Mouse (Mus musculus): ENCODE measurements around the gene Gstp3.
"Not testable (repeated sequence)": the region's sequence is repeated elsewhere in the genome, so short reads cannot be mapped to it uniquely, and the experiment has no call there.

Gstp3 gene

DNA sequence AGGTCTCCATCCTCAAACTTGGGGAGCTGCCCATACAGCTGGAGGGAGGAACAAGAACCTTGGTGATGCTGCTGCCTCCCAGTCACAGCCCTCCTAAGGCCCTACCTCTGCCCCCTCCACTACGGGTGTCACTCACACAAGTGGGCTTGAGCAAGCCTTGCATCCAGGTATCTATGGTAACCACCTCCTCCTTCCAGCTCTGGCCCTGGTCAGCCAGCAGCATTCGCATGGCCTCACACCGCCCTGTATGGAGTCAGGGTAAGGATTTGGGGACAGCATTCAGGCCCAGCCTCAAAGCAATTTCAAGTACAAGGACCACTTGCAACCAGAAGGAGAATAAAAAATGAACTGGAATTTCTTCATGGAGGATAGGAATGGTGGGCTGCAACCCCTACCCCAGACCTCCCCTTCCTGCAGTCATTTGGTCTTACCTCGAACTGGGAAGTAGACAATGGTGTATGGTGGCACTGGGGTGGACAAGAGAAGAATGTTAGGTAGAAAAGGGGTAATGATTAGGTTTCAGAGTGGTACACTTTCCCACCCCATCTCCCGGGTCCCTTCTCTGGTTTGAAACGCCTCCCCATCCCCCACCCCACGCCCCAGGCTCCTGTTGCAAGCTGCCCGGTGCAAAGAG, 22.1 kb downstream of the Gstp3 start:
- DNase-seq, result not testable (repeated sequence)

- no peak for DNase-seq
These were observed 22.9 kb downstream of the Gstp3 start for GRCm38 (mm10) chr19:4036327-4037045.

- no peak for DNase-seq
These were observed 25.6 kb downstream of the Gstp3 start for GRCm38 (mm10) chr19:4033742-4034141.

DNA sequence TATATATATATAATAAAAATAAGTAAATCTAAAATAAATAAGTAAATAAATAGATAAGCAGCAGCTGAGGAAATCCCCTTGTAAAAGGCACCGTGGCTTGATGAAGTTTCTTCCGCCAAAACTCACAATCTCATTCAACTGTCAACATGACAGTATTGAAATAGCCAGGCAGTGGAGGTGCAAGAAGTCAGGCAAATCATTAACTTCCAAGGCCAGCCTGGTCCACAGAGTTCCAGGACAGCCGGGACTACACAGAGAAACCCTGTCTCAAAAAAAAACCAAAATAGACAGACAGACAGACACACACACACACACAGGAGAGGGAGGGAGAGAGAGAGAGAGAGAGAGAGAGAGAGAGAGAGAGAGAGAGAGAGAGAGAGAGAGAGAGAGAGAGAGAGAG, 26.1 kb downstream of the Gstp3 start:
- DNase-seq, result no peak

GRCm38 (mm10) chr19:4032668-4033067, 26.7 kb downstream of the Gstp3 start:
- DNase-seq, result no peak

DNA sequence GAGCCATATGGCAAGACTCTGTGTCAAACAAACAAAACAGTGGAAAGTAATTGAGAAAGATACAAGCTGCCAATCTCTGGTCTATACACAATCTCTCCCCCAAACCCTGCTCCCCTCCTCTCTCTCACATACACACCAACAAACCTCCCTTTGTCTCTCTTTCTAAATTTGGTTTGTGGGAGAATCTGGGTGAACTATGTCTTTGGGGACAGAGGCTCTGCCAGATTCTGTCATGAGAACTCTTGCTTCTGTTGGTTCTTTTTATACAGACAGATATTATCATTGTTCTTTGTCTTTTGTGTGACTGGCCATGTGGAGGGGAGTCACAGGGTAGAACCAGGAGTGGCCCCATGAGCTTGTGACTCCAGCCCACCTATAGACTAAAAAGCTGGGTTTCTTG, 31.8 kb downstream of the Gstp3 start:
- DNase-seq, result no peak

DNA sequence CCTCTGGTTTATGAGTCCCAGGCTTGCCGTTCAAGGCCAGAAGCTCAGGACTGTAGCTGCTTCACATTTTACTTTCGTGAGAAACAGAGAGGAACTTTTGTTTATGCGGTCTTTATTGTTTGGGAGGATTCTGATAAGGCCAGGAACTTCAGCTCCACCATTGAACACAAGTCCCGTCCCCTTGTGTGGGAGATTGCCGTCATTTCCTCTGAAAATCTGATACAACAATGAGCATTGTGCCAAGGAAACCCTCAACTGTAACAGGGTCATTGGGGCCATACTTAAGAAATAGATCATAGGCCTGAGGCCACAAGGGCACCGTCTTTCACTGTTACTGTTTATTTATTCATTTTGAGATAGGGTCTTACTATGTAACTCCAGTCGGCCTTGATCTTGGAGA, 36.2 kb downstream of the Gstp3 start:
- DNase-seq, result no peak

- peak; percentile 85 to 90 for DNase-seq
These were observed 40.4 kb downstream of the Gstp3 start for GRCm38 (mm10) chr19:4018743-4019583.

DNA sequence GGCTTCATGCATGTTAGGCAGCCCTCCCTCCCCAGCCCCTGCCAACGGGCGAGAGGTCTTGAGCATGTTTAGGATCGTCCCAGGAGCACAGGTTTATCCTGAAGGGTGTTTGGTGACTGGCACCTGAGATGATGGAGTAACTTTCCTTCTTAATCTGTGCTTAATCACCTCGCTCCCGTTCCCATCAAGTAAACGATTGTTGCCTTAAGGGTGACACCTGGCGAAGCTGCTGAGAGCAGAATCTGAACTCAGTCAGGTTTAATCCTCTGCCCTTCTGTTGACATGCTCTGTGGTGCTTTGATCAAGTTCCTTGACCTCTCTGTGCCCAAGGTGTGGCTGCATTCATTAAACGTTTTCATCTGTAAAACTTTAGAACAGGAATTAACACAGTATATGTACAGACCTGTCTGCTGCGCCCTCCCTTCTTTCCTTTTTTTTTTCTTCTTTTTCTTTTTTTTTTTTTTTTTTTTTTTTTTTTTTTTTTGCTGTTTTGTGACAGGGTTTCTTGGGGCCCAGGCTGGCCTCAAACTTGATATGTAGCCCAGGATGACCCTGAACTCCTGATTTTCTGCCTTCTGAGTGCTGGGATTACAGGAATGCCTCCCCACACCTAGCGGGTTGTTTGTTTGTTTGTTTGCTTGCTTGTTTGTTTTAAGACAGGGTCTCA, 41.3 kb downstream of the Gstp3 start:
- no peak for DNase-seq

DNA sequence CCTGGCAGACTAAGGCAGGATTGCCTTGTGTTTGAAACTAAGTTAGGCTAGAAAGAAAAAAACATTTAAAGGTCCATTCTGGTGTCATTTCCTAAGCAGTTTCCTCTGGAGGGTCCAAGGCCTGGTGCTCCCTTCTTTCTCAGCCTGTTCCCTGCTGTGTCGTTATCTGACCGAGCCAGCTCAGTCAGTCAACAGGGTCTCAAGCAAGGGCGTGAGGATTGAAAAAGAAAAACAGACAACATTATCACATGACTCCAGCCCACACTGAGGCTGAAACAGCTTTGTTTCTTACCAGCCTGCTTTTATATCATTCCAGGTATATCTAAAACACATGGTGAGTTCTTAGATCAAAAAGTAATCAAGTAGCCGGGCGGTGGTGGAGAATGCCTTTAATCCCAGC, 43.7 kb downstream of the Gstp3 start:
- no peak for DNase-seq

DNA sequence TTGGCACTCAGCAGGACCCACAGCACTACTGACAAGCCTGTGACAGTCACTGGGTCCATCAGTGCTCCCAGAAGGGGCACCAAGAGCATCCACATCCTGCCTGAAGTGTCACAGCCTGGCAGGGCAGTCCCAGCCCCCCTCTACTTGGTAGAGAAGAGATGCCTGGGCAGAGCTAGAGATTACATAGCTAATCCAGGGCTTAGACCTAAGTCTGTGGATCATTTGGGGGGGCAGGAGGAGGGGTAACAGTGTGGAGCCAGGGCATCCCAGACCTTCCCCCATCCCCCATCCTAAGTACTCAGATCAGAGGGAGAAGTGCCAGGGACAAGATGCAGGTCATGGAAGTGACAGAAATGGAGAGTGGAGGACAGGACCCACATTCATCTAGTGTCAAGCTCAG, 44.6 kb downstream of the Gstp3 start:
- DNase-seq, result no peak

GRCm38 (mm10) chr19:4013066-4013465, 46.3 kb downstream of the Gstp3 start:
- DNase-seq, result no peak

GRCm38 (mm10) chr19:4012432-4013022, 46.8 kb downstream of the Gstp3 start, which contains the start of gene Ndufv1:
Gene Ndufv1 (minus strand): TSS chr19:4012806.
- DNase-seq, result peak; percentile 94 to 99

DNA sequence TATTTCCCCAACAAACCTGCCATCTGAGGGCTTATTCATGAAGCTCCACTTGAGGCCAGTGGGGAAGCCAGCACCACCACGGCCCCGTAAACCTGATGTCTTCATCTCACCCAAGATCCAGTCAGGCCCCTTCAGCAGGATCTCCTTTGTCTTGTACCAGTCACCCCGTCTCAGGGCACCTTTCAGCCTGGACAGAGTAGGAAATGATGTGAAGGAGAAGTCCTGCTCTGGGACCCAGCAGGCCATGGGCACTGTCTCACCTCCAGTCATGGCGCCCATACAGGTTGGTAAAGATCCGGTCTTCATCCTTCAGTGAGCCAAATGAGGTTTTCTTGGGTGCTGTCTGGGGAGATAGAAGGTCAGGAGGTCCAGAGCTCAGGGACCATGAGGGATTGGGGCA, 48.3 kb downstream of the Gstp3 start:
- DNase-seq, result no peak
